Mouse (Mus musculus): ENCODE results near the gene Ctbs. TPM values are rescaled to one million over a fixed set of nuclear protein-coding genes. Genes with fewer than 3 reads are reported as not detected.

Ctbs gene
- polyA plus RNA-seq, 1 experiment from 2014 or later: 8.5 TPM

DNA sequence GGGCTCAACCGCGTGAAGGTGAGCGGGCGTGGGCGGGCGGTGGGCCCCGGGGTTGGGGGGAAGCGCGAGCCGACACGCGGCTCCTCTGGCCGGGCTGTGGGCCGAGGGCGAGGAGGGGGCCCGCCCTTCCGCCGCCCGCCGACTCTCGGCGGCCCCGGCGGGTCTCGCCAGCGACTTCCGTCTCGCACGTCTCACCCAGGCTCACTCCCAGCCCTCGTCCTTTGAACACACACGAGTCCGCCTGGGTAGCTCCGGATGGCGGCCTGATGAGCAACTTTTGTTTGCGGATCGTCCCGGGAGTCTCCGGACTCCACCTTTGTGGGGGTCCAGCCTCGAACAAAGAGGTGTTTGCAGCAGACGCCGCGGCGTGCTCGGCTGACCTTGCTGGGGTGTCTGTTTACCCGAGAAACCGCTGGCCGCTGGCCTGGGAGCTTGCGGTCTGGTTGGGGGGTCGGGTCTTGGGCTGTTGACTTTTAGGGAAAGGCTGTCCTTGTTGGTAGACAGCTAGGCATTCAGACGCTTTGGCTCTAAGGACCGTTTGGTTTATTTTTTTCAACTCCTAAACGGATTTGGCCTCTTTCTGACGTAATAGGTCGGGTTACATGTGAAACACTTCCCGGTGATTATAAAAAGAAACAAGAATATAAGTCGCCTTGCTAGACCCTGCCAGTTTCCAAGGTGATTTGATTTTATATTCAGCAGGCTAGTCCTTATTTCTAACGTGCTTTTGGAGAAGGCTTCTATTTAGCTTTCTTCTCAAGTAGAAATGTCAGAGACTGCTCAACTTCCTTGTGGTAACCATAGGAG, 50.6 kb downstream of the Ctbs start:
- peak overlapping the region; percentile 93 for H3K27ac ChIP-seq
- H3K9ac ChIP-seq: peak overlapping the region; percentile 87
- H3K4me2 ChIP-seq (replicated peaks): peak overlapping the region; percentile 82
- H3K27me3 ChIP-seq: no peaks in the 10 kb centered on the region
- ATAC-seq (ENCODE audit: low FRiP score, low read depth): peak; percentile 84
- peak overlapping the region; percentile 63 for H3K4me3 ChIP-seq
- peaks cover 25% of the 10 kb centered on the region for H3K4me1 ChIP-seq
- no peaks in the 10 kb centered on the region for H3K9me3 ChIP-seq
- WGBS: under 1% methylated on average over 55 of the region's 57 CpGs
- H3K36me3 ChIP-seq: peaks cover 13% of the 10 kb centered on the region

DNA sequence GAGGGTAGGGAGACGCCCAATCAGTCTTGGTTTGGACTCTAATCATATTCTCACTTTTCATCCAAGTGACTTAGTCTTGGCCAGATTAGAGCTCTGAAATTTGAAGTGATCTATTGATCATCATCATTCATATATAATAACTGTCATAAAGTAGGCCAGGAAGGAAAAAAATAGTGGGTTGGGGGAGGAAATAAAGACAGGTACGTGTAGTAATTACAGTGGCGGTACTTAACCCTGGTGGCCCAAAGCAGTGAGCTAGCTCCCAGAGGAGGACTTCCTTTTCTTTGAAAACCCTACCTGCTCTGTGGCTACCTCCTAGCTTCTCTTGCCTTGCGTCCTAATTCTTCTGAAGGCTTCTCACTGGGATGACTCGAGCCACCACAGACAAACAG, 51.2 kb downstream of the Ctbs start:
- no peak for ATAC-seq (ENCODE audit: low FRiP score, low read depth)
- Histone ChIP-seq H3K27me3 (no peaks in the 10 kb centered on the region), H3K4me3 (peak overlapping the region; percentile 63), H3K9me3 (no peaks in the 10 kb centered on the region), H3K9ac (peak overlapping the region; percentile 87), H3K4me2 (replicated peaks) (peak overlapping the region; percentile 82), H3K36me3 (peaks cover 18% of the 10 kb centered on the region), H3K4me1 (peaks cover 25% of the 10 kb centered on the region), H3K27ac (0 out of 2 replicates have a peak overlapping the region, but pooled peaks have one; percentile 93)
- WGBS: 9% methylated on average over 5 of the region's 5 CpGs

DNA sequence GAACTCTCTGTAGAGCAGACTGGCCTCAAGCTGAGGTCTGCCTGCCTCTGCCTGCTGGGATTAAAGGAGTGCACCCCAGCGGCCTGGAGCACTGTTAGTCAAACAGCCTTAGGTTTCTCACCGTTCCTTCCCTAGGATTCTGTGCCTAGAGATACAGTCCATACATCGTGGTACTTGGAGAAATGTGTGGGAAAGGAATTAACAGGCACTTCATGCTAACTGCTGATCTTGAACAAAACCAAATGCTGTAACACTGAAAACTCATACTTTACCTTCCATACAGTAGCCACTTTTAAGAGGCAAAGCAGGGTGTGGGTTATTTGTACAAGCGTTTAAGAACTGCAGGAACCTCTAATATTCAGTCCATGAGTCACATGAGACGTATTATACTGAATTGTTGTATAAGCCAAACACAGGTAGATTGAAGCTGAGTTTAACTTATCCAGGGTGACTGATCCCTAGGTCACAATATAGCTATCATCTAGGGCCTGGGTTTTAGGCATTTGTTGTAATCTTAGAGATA, 52.1 kb downstream of the Ctbs start:
- Histone ChIP-seq H3K27me3 (no peaks in the 10 kb centered on the region), H3K4me2 (replicated peaks) (peak overlapping the region; percentile 82), H3K9ac (peak overlapping the region; percentile 87), H3K4me1 (peaks cover 25% of the 10 kb centered on the region), H3K27ac (no peak overlapping the region), H3K9me3 (no peaks in the 10 kb centered on the region), H3K4me3 (peak overlapping the region; percentile 63), H3K36me3 (peaks cover 26% of the 10 kb centered on the region)
- ATAC-seq (ENCODE audit: low FRiP score, low read depth): no peak
- WGBS: 51% methylated on average over 5 of the region's 5 CpGs

DNA sequence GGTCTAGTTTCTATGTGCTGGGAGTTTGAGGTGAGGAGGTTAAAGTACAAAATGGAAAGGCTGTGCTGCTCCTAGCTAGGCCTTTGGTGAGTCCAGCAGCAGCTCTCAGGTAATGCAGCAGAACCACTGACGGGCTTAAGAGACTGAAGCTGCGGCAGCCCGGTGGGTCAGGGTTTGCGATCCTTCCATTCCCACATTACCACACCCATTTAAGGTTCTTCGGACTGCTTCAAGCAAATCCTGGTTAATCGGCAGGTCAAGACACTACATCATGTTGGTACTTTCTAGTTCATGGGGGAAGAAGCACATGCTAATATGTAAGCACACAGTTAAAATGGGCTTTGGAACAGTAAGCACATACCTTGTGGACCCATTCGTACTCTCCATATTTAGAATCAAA, 57.1 kb downstream of the Ctbs start:
- H3K4me2 ChIP-seq (replicated peaks): no peak overlapping the region
- no peak overlapping the region for H3K27ac ChIP-seq
- no peaks in the 10 kb centered on the region for H3K27me3 ChIP-seq
- peaks cover 69% of the 10 kb centered on the region for H3K36me3 ChIP-seq
- no peaks in the 10 kb centered on the region; the same call in 1 of the 2 replicates for H3K9me3 ChIP-seq
- peaks cover 9% of the 10 kb centered on the region for H3K4me1 ChIP-seq
- no peak overlapping the region for H3K4me3 ChIP-seq
- H3K9ac ChIP-seq: no peak overlapping the region
- WGBS: 93% methylated on average over 7 of the region's 7 CpGs
- no peak for ATAC-seq (ENCODE audit: low FRiP score, low read depth)

Other genes starting within 250 kb of the Ctbs start
- gene Lpar3, start 228.8 kb upstream of the Ctbs start, polyA plus RNA-seq (2015; fragmentation: Nextera tagmentation; extraction: Ambion mirVana): 0.98 and 1.0 TPM in 2 replicates
- 18.7 and 18.9 TPM in 2 replicates for gene Ssx2ip, start 45.2 kb upstream of the Ctbs start, polyA plus RNA-seq (2015; fragmentation: Nextera tagmentation; extraction: Ambion mirVana)
- gene Spata1, start 50.0 kb downstream of the Ctbs start, polyA plus RNA-seq (2015; fragmentation: Nextera tagmentation; extraction: Ambion mirVana): 9.1 and 10.8 TPM in 2 replicates
- 947 and 968 TPM in 2 replicates for gene Gng5, start 50.0 kb downstream of the Ctbs start, polyA plus RNA-seq (2015; fragmentation: Nextera tagmentation; extraction: Ambion mirVana)
- 52.8 and 56.1 TPM in 2 replicates for gene Rpf1, start 71.6 kb downstream of the Ctbs start, polyA plus RNA-seq (2015; fragmentation: Nextera tagmentation; extraction: Ambion mirVana)
- gene Uox, start 120.6 kb downstream of the Ctbs start, polyA plus RNA-seq (2015; fragmentation: Nextera tagmentation; extraction: Ambion mirVana): 0.06 and 0.34 TPM in 2 replicates
- not detected in 2 replicates for gene Dnase2b, start 165.8 kb downstream of the Ctbs start, polyA plus RNA-seq (2015; fragmentation: Nextera tagmentation; extraction: Ambion mirVana)
- not detected in 2 replicates for gene 4930503B20Rik, start 201.5 kb downstream of the Ctbs start, polyA plus RNA-seq (2015; fragmentation: Nextera tagmentation; extraction: Ambion mirVana)
- 1.4 and 1.9 TPM in 2 replicates for gene Samd13, start 235.8 kb downstream of the Ctbs start, polyA plus RNA-seq (2015; fragmentation: Nextera tagmentation; extraction: Ambion mirVana)

All from limb, embryonic 13.5 days (tissue).